Mouse (Mus musculus): ENCODE measurements around the gene Lrig1. TPM values are rescaled to one million over a fixed set of nuclear protein-coding genes. Genes with fewer than 3 reads are reported as not detected.

The Lrig1 gene
- total RNA-seq, 2 experiments from 2014 or later: 32.0 to 32.9 TPM

GRCm38 (mm10) chr6:94631779-94632082 is 68.2 kb downstream of the Lrig1 start:
- intact Hi-C loops (cut with DNase I): no loop called here
- DNase-seq (ENCODE audit: extremely low spot score in 1 of 2, low spot score in 2 of 2): no peak

GRCm38 (mm10) chr6:94631051-94631778 is 68.7 kb downstream of the Lrig1 start:
- intact Hi-C loops (cut with DNase I): no loop called here
- peak in 1 of 2 experiments; percentile 43 for DNase-seq (ENCODE audit: extremely low spot score in 1 of 2, low spot score in 2 of 2)

GRCm38 (mm10) chr6:94628787-94629186 is 71.2 kb downstream of the Lrig1 start:
- DNase-seq (ENCODE audit: extremely low spot score in 1 of 2, low spot score in 2 of 2): no peak
- intact Hi-C loops (cut with DNase I): loop anchor here (5.0 kb wide), 1 partner anchor 69 kb away; no protein-coding TSS in a partner anchor

- intact Hi-C loops (cut with DNase I): loop anchor here (5.0 kb wide), 1 partner anchor 69 kb away; no protein-coding TSS in a partner anchor
- no peak for DNase-seq (ENCODE audit: extremely low spot score in 1 of 2, low spot score in 2 of 2)
Measured at GRCm38 (mm10) chr6:94627714-94628595, 72.0 kb downstream of the Lrig1 start.

- no peak for DNase-seq (ENCODE audit: extremely low spot score in 1 of 2, low spot score in 2 of 2)
- intact Hi-C loops (cut with DNase I): loop anchor here (5.0 kb wide), 1 partner anchor 70 kb away; no protein-coding TSS in a partner anchor
Measured at GRCm38 (mm10) chr6:94626807-94627206, 73.2 kb downstream of the Lrig1 start.

GRCm38 (mm10) chr6:94625896-94626295 is 74.1 kb downstream of the Lrig1 start:
- intact Hi-C loops (cut with DNase I): loop anchor here (5.0 kb wide), 1 partner anchor 71 kb away; no protein-coding TSS in a partner anchor

GRCm38 (mm10) chr6:94624543-94624942 is 75.4 kb downstream of the Lrig1 start:
- intact Hi-C loops (cut with DNase I): loop anchor here (5.0 kb wide), 2 partner anchors 343 to 363 kb away; no protein-coding TSS in a partner anchor

More at GRCm38 (mm10) chr6:94625896-94626295, 74.1 kb downstream of the Lrig1 start:
- DNase-seq (ENCODE audit: extremely low spot score in 1 of 2, low spot score in 2 of 2): no peak

GRCm38 (mm10) chr6:94622983-94623382 is 77.0 kb downstream of the Lrig1 start:
- intact Hi-C loops (cut with DNase I): loop anchor here (5.0 kb wide), 2 partner anchors 344 to 364 kb away; no protein-coding TSS in a partner anchor

More at GRCm38 (mm10) chr6:94624543-94624942, 75.4 kb downstream of the Lrig1 start:
- DNase-seq (ENCODE audit: extremely low spot score in 1 of 2, low spot score in 2 of 2): no peak

GRCm38 (mm10) chr6:94620801-94621301 is 79.1 kb downstream of the Lrig1 start:
- DNase-seq (ENCODE audit: extremely low spot score in 1 of 2, low spot score in 2 of 2): no peak
- intact Hi-C loops (cut with DNase I): loop anchor here (5.0 kb wide), 2 partner anchors 346 to 366 kb away; no protein-coding TSS in a partner anchor

More at GRCm38 (mm10) chr6:94622983-94623382, 77.0 kb downstream of the Lrig1 start:
- peak; percentile 40 to 77 for DNase-seq (ENCODE audit: extremely low spot score in 1 of 2, low spot score in 2 of 2)

GRCm38 (mm10) chr6:94620287-94620686 is 79.7 kb downstream of the Lrig1 start:
- DNase-seq (ENCODE audit: extremely low spot score in 1 of 2, low spot score in 2 of 2): no peak
- intact Hi-C loops (cut with DNase I): loop anchor here (5.0 kb wide), 2 partner anchors 347 to 367 kb away; no protein-coding TSS in a partner anchor

- no peak for DNase-seq (ENCODE audit: extremely low spot score in 1 of 2, low spot score in 2 of 2)
Measured at GRCm38 (mm10) chr6:94618671-94619070, 81.3 kb downstream of the Lrig1 start.

GRCm38 (mm10) chr6:94615936-94616335 is 84.0 kb downstream of the Lrig1 start:
- intact Hi-C loops (cut with DNase I): no loop called here
- DNase-seq (ENCODE audit: extremely low spot score in 1 of 2, low spot score in 2 of 2): no peak

More at GRCm38 (mm10) chr6:94618671-94619070, 81.3 kb downstream of the Lrig1 start:
- intact Hi-C loops (cut with DNase I): no loop called here

- no peak for DNase-seq (ENCODE audit: extremely low spot score in 1 of 2, low spot score in 2 of 2)
- intact Hi-C loops (cut with DNase I): no loop called here
Measured at GRCm38 (mm10) chr6:94614346-94614745, 85.6 kb downstream of the Lrig1 start.

- intact Hi-C loops (cut with DNase I): no loop called here
- DNase-seq (ENCODE audit: extremely low spot score in 1 of 2, low spot score in 2 of 2): no peak
Measured at GRCm38 (mm10) chr6:94613235-94613895, 86.6 kb downstream of the Lrig1 start.

GRCm38 (mm10) chr6:94604546-94604945 is 95.4 kb downstream of the Lrig1 start:
- no peak for DNase-seq (ENCODE audit: extremely low spot score in 1 of 2, low spot score in 2 of 2)
- intact Hi-C loops (cut with DNase I): no loop called here

GRCm38 (mm10) chr6:94604072-94604471 is 95.9 kb downstream of the Lrig1 start:
- intact Hi-C loops (cut with DNase I): no loop called here
- no peak for DNase-seq (ENCODE audit: extremely low spot score in 1 of 2, low spot score in 2 of 2)

- intact Hi-C loops (cut with DNase I): no loop called here
- no peak for DNase-seq (ENCODE audit: extremely low spot score in 1 of 2, low spot score in 2 of 2)
Measured at GRCm38 (mm10) chr6:94601811-94602210, 98.1 kb downstream of the Lrig1 start.

- intact Hi-C loops (cut with DNase I): no loop called here
- DNase-seq (ENCODE audit: extremely low spot score in 1 of 2, low spot score in 2 of 2): no peak
Measured at GRCm38 (mm10) chr6:94601101-94601500, 98.9 kb downstream of the Lrig1 start.

- intact Hi-C loops (cut with DNase I): no loop called here
- no peak for DNase-seq (ENCODE audit: extremely low spot score in 1 of 2, low spot score in 2 of 2)
Measured at GRCm38 (mm10) chr6:94599016-94599415, 100.9 kb downstream of the Lrig1 start.

All from left cerebral cortex, postnatal 10 days (tissue).